In the genomic region with DNA sequence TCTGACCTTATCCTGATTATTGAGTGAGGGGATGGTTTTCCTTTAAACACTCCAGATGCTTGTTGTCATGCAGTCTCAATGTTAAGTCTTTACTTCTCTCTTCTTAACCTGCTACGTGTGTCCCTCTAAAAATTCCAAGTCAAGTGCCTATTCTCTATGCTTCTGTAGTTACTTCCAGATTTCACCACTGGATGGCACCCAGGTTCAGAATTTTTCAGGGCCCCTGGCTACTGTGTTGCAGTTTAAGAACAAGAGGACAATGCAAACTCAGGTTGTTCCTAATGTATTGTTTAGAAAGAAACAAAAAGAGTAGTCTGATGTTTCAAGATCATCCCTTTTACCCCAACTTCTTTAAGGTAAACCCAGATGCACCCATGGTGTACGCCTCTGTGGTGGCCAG, we compare ENCODE assay signal across 8 mouse cellular contexts. TPM values are rescaled to one million over a fixed set of nuclear protein-coding genes. Genes with fewer than 3 reads are reported as not detected.
A peak's percentile ranks its signal among the peaks of the same experiment; 100 is the strongest.
DNase-seq lines count a peak whose midpoint lies in the region; ATAC-seq and TF ChIP-seq lines count a peak whose summit lies in the region.

No protein-coding gene starts in this region.

- DNase-seq in cerebellum, adult 2 months, result no peak
- DNase-seq in ovary, postnatal 14 days (ENCODE audit: low spot score), result peak; percentile 66
- DNase-seq in ovary, adult 18-20 months (ENCODE audit: low spot score), result no peak
- DNase-seq in fibroblast of lung, adult 2 months (ENCODE audit: low read depth), result peak; percentile 27
- peak; percentile 75 for DNase-seq in kidney, postnatal 0 days (ENCODE audit: low spot score)
- peak; percentile 58 for DNase-seq in lung, postnatal 0 days (ENCODE audit: low spot score)
- peak; percentile 13 for DNase-seq in telencephalon, adult 2 months (ENCODE audit: low read depth, low spot score)

- no peaks in the 10 kb centered on the region for H3K27me3 ChIP-seq in cerebellum, adult 2 months (ENCODE audit: control insufficient read depth, insufficient read depth, low read length)
- no peaks in the 10 kb centered on the region for H3K27me3 ChIP-seq in kidney, postnatal 0 days (ENCODE audit: insufficient read depth, low read length)
- no peaks in the 10 kb centered on the region for H3K27me3 ChIP-seq in lung, postnatal 0 days (replicated peaks; ENCODE audit: insufficient read depth, low read length)

- 54% methylated on average over 2 of the region's 2 CpGs for WGBS in cerebellum, adult 2 months
- WGBS in kidney, postnatal 0 days, result 55% methylated on average over 2 of the region's 2 CpGs
- 47% methylated on average over 2 of the region's 2 CpGs for whole genome bisulfite sequencing in lung, postnatal 0 days

- H3K36me3 ChIP-seq in kidney, postnatal 0 days (ENCODE audit: insufficient read depth, low read length), result no peaks in the 10 kb centered on the region
- no peaks in the 10 kb centered on the region for H3K36me3 ChIP-seq in lung, postnatal 0 days (ENCODE audit: insufficient read depth, low read length)

- 0 out of 2 replicates have a peak, but pooled peaks have one; percentile 52 for ATAC-seq in cerebellum, adult (ENCODE audit: insufficient number of reproducible peaks, low FRiP score, low TSS enrichment)
- ATAC-seq in kidney, postnatal 0 days (replicated peaks; ENCODE audit: low FRiP score, low read depth), result no peak
- ATAC-seq in lung, postnatal 0 days, result no peak

- no peak overlapping the region for H3K4me2 ChIP-seq in kidney, postnatal 0 days (ENCODE audit: low read length)
- no peak overlapping the region for H3K4me2 ChIP-seq in lung, postnatal 0 days (replicated peaks; ENCODE audit: low read depth, low read length)

- no peaks in the 10 kb centered on the region for H3K4me1 ChIP-seq in cerebellum, adult 2 months (ENCODE audit: control insufficient read depth, insufficient read depth, low read length)
- no peaks in the 10 kb centered on the region for H3K4me1 ChIP-seq in kidney, postnatal 0 days (replicated peaks; ENCODE audit: insufficient read depth, low read length)
- H3K4me1 ChIP-seq in lung, postnatal 0 days (ENCODE audit: insufficient read depth, low read depth, low read length), result no peaks in the 10 kb centered on the region

- H3K4me3 ChIP-seq in cerebellum, adult 2 months (replicated peaks; ENCODE audit: insufficient read depth, low read depth, low read length), result no peak overlapping the region
- no peak overlapping the region for H3K4me3 ChIP-seq in kidney, postnatal 0 days (replicated peaks; ENCODE audit: low read depth, low read length)
- H3K4me3 ChIP-seq in lung, postnatal 0 days (ENCODE audit: low read depth, low read length), result no peak overlapping the region

- H3K9ac ChIP-seq in kidney, postnatal 0 days (ENCODE audit: low read depth, low read length), result no peak overlapping the region
- H3K9ac ChIP-seq in lung, postnatal 0 days (replicated peaks; ENCODE audit: low read depth), result no peak overlapping the region

- H3K27ac ChIP-seq in cerebellum, adult 2 months (ENCODE audit: insufficient read depth, low read length), result no peak overlapping the region
- H3K27ac ChIP-seq in kidney, postnatal 0 days, result no peak overlapping the region
- no peak overlapping the region for H3K27ac ChIP-seq in lung, postnatal 0 days (ENCODE audit: low read length)

- TF ChIP-seq EP300 in lung, postnatal 0 days (IDR thresholded peaks at IDR 0.05), result no peak

- H3K9me3 ChIP-seq in kidney, postnatal 0 days (replicated peaks; ENCODE audit: low read length), result no peaks in the 10 kb centered on the region
- H3K9me3 ChIP-seq in lung, postnatal 0 days (ENCODE audit: low read length), result no peaks in the 10 kb centered on the region

- no peak for TF ChIP-seq POLR2A in cerebellum, adult 2 months (IDR thresholded peaks at IDR 0.05; ENCODE audit: borderline replicate concordance, insufficient read depth, low read length)

- no peak for TF ChIP-seq CTCF in cerebellum, adult 2 months (IDR thresholded peaks at IDR 0.05; ENCODE audit: borderline replicate concordance, insufficient read depth, low read depth, low read length)
- TF ChIP-seq CTCF in kidney, postnatal 0 days (IDR thresholded peaks at IDR 0.05; ENCODE audit: low read depth), result peak; percentile 82
- peak; percentile 71 for TF ChIP-seq CTCF in lung, postnatal 0 days (IDR thresholded peaks at IDR 0.05)

RNA-seq across cellular contexts. Expression of gene Palld, which starts 8.4 kb away (rescaled TPM):
- 5.1 and 5.5 TPM in 2 replicates for polyA plus RNA-seq in cerebellum, adult 2 months (2012; rRNA removed)
- 49.7 and 57.7 TPM in 2 replicates for polyA plus RNA-seq in kidney, postnatal 0 days (2015; fragmentation: Nextera tagmentation; extraction: Ambion mirVana)
- polyA plus RNA-seq in lung, postnatal 0 days (2015; fragmentation: Nextera tagmentation; extraction: Ambion mirVana), result 130 and 144 TPM in 2 replicates

RNA-seq across cellular contexts. Expression of gene Ddx60, which starts 33.8 kb away (rescaled TPM):
- 0.20 and 0.29 TPM in 2 replicates for polyA plus RNA-seq in cerebellum, adult 2 months (2012; rRNA removed)
- polyA plus RNA-seq in kidney, postnatal 0 days (2015; fragmentation: Nextera tagmentation; extraction: Ambion mirVana), result 3.3 and 4.0 TPM in 2 replicates
- polyA plus RNA-seq in lung, postnatal 0 days (2015; fragmentation: Nextera tagmentation; extraction: Ambion mirVana), result 2.5 and 2.9 TPM in 2 replicates

Comparison
In these comparisons a context has a peak if more than half of its experiments do, and no peak if none do; other contexts are left out.
1. DNase-seq: peak in ovary, postnatal 14 days (single experiment), fibroblast of lung, adult 2 months (single experiment), kidney, postnatal 0 days (single experiment), lung, postnatal 0 days (single experiment) and telencephalon, adult 2 months (single experiment); none in cerebellum, adult 2 months (0 of 2) and ovary, adult 18-20 months (single experiment).